Mouse (Mus musculus): ENCODE measurements around the gene Sv2c.

DNA sequence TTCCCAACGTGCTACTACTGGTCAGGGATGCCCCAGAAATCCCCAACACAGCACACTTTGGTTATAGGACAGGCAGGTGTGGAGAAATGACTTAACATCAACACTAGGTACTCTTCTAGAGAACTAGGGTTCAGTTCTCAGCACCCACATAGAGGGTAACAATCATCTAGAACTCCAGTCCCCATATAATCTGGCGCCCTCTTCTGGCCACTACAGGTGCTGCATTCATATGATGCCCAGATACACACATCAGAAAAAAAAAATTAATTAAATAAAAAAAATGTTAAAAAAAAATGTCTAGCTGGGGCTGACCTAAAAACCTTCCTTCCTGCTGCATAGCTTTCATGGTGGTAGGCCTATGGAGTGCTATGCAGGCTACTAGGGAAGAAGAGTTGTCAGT is 135.1 kb downstream of the Sv2c start:
- peak; percentile 10; the same call in 1 of the 2 replicates for TF ChIP-seq CTCF (IDR thresholded peaks at IDR 0.05)
- TF ChIP-seq EP300 (IDR thresholded peaks at IDR 0.05): no peak

Measured in lung, postnatal 0 days (tissue).